Mouse (Mus musculus) neural tube, embryonic 11.5 days (tissue): ENCODE measurements at regions not wholly inside any gene's neighbourhood (a gene's known extent, or its start where the extent isn't known, plus 50 kb on each side); places are given as distances from the start of the nearest gene placed in this dataset.

Source experiments
- ATAC-seq: fragments of 200-750 bp; cut with Nextera tagmentation; 2 replicates; pipeline ENCODE4 v1.8.0; 2017; ENCODE audit warnings: moderate number of reproducible peaks, mild to moderate bottlenecking, moderate TSS enrichment, moderate library complexity; ENCODE audit not compliant: insufficient read depth, low FRiP score, low TSS enrichment
- DNase-seq: peaks from one replicate; pipeline ENCODE4 v3.0.0-alpha.2; 2015; ENCODE audit warnings: low spot score
- H3K27ac ChIP-seq: fragments of 300-500 bp; sonication (generic); 2 replicates; pipeline ENCODE4 v1.5.1; 2014; ENCODE audit warnings: low read depth, mild to moderate bottlenecking, low read length
- H3K27me3 ChIP-seq: fragments of 300-500 bp; sonication (generic); 2 replicates; pipeline ENCODE4 v1.6.1; 2014; ENCODE audit warnings: mild to moderate bottlenecking, low read length, mixed read lengths; ENCODE audit not compliant: control insufficient read depth, insufficient read depth
- H3K36me3 ChIP-seq: fragments of 300-500 bp; sonication (generic); 2 replicates; pipeline ENCODE4 v1.6.1; 2014; ENCODE audit warnings: mild to moderate bottlenecking, low read length, moderate library complexity, mixed read lengths; ENCODE audit not compliant: control insufficient read depth, insufficient read depth
- H3K4me1 ChIP-seq: fragments of 300-500 bp; sonication (generic); 2 replicates; pipeline ENCODE4 v1.6.1; 2014; ENCODE audit warnings: low read length, mixed read lengths; ENCODE audit not compliant: control insufficient read depth, insufficient read depth
- H3K4me2 ChIP-seq: fragments of 300-500 bp; sonication (generic); 2 replicates; pipeline ENCODE4 v1.6.1; 2014; ENCODE audit warnings: low read depth, mild to moderate bottlenecking, moderate library complexity
- H3K4me3 ChIP-seq: fragments of 300-500 bp; sonication (generic); 2 replicates; pipeline ENCODE4 v1.5.1; 2014; ENCODE audit warnings: low read depth, low read length
- H3K9ac ChIP-seq: fragments of 300-500 bp; sonication (generic); 2 replicates; pipeline ENCODE4 v1.6.1; 2014; ENCODE audit warnings: mild to moderate bottlenecking, low read length
- H3K9me3 ChIP-seq: fragments of 300-500 bp; sonication (generic); 2 replicates; pipeline ENCODE4 v1.6.1; 2016; ENCODE audit warnings: low read length; ENCODE audit not compliant: control insufficient read depth
- WGBS: fragments of 180-500 bp; shearing (Covaris S2); extraction: QIAGEN DNeasy Blood & Tissue Kit; methylation state at CpG from one replicate; pipeline ENCODE4 v1.1.7; 2014; 5-methylcytosine and 5-hydroxymethylcytosine counted together

GRCm38 (mm10) chr6:31090288-31090687 is 131.4 kb upstream of the Klf14 start:
- 89% methylated on average over 6 of the region's 6 CpGs for WGBS
- no peak for ATAC-seq

GRCm38 (mm10) chr6:31090791-31091190 is 131.9 kb upstream of the Klf14 start:
- Histone ChIP-seq H3K9me3 (no peaks in the 10 kb centered on the region), H3K36me3 (no peaks in the 10 kb centered on the region), H3K4me3 (no peak overlapping the region), H3K4me1 (peaks cover 7% of the 10 kb centered on the region; the same call in 1 of the 2 replicates), H3K27ac (no peak overlapping the region), H3K27me3 (no peaks in the 10 kb centered on the region), H3K9ac (no peak overlapping the region), H3K4me2 (no peak overlapping the region)
- ATAC-seq (no peak), DNase-seq (no peak)
- 83% methylated on average over 7 of the region's 7 CpGs for WGBS

More at GRCm38 (mm10) chr6:31090288-31090687, 131.4 kb upstream of the Klf14 start:
- no peak for DNase-seq
- Histone ChIP-seq H3K36me3 (no peaks in the 10 kb centered on the region), H3K9ac (no peak overlapping the region), H3K27me3 (no peaks in the 10 kb centered on the region), H3K9me3 (no peaks in the 10 kb centered on the region), H3K27ac (no peak overlapping the region), H3K4me3 (no peak overlapping the region), H3K4me2 (no peak overlapping the region), H3K4me1 (peaks cover 7% of the 10 kb centered on the region; the same call in 1 of the 2 replicates)

GRCm38 (mm10) chr6:31092324-31092723 is 133.4 kb upstream of the Klf14 start:
- Histone ChIP-seq H3K27ac (no peak overlapping the region), H3K9ac (no peak overlapping the region), H3K36me3 (no peaks in the 10 kb centered on the region), H3K4me3 (no peak overlapping the region), H3K4me1 (peaks cover 16% of the 10 kb centered on the region), H3K4me2 (no peak overlapping the region), H3K9me3 (no peaks in the 10 kb centered on the region), H3K27me3 (no peaks in the 10 kb centered on the region)
- ATAC-seq (no peak), DNase-seq (no peak)
- WGBS = 84% methylated on average over 6 of the region's 6 CpGs

- Histone ChIP-seq H3K36me3 (no peaks in the 10 kb centered on the region), H3K27ac (no peak overlapping the region), H3K4me2 (no peak overlapping the region), H3K4me3 (no peak overlapping the region), H3K9ac (no peak overlapping the region), H3K9me3 (no peaks in the 10 kb centered on the region), H3K27me3 (no peaks in the 10 kb centered on the region), H3K4me1 (peaks cover 16% of the 10 kb centered on the region)
- no peak for ATAC-seq
- no peak for DNase-seq
- WGBS = 84% methylated on average over 5 of the region's 5 CpGs
Measured at GRCm38 (mm10) chr6:31092760-31093159, 133.9 kb upstream of the Klf14 start.

- peak; percentile 44 for DNase-seq
- Histone ChIP-seq H3K27ac (0 out of 2 replicates have a peak overlapping the region, but pooled peaks have one; percentile 11), H3K9ac (no peak overlapping the region), H3K27me3 (no peaks in the 10 kb centered on the region), H3K4me1 (peaks cover 9% of the 10 kb centered on the region), H3K36me3 (no peaks in the 10 kb centered on the region), H3K9me3 (no peaks in the 10 kb centered on the region), H3K4me2 (no peak overlapping the region), H3K4me3 (no peak overlapping the region)
- WGBS = 54% methylated on average over 21 of the region's 21 CpGs
- ATAC-seq = no peak
Measured at GRCm38 (mm10) chr6:31095943-31096714, 137.3 kb upstream of the Klf14 start.

- H3K36me3 ChIP-seq = no peaks in the 10 kb centered on the region
- no peak overlapping the region for H3K9ac ChIP-seq
- DNase-seq (no peak), ATAC-seq (no peak)
- WGBS = 80% methylated on average over 6 of the region's 6 CpGs
- H3K9me3 ChIP-seq = no peaks in the 10 kb centered on the region
- no peak overlapping the region for H3K4me3 ChIP-seq
- H3K27ac ChIP-seq = 0 out of 2 replicates have a peak overlapping the region, but pooled peaks have one; percentile 11
- peaks cover 9% of the 10 kb centered on the region for H3K4me1 ChIP-seq
- H3K4me2 ChIP-seq = no peak overlapping the region
- no peaks in the 10 kb centered on the region for H3K27me3 ChIP-seq
Measured at GRCm38 (mm10) chr6:31096787-31097186, 137.9 kb upstream of the Klf14 start.

- Histone ChIP-seq H3K9me3 (no peaks in the 10 kb centered on the region), H3K27me3 (no peaks in the 10 kb centered on the region), H3K36me3 (no peaks in the 10 kb centered on the region), H3K9ac (no peak overlapping the region), H3K4me3 (no peak overlapping the region), H3K4me2 (no peak overlapping the region), H3K27ac (no peak overlapping the region), H3K4me1 (peaks cover 9% of the 10 kb centered on the region)
- WGBS = 89% methylated on average over 9 of the region's 9 CpGs
- ATAC-seq = no peak
- no peak for DNase-seq
Measured at GRCm38 (mm10) chr6:31097254-31097653, 138.4 kb upstream of the Klf14 start.

GRCm38 (mm10) chr6:31098106-31098505 is 139.2 kb upstream of the Klf14 start:
- Histone ChIP-seq H3K36me3 (no peaks in the 10 kb centered on the region), H3K4me1 (peaks cover 9% of the 10 kb centered on the region), H3K27me3 (no peaks in the 10 kb centered on the region), H3K9ac (no peak overlapping the region), H3K27ac (no peak overlapping the region), H3K4me2 (no peak overlapping the region), H3K9me3 (no peaks in the 10 kb centered on the region), H3K4me3 (no peak overlapping the region)
- 87% methylated on average over 5 of the region's 5 CpGs for WGBS
- no peak for ATAC-seq
- no peak for DNase-seq

- 77% methylated on average over 12 of the region's 12 CpGs for WGBS
- no peaks in the 10 kb centered on the region for H3K9me3 ChIP-seq
- H3K4me3 ChIP-seq = no peak overlapping the region
- no peak overlapping the region for H3K27ac ChIP-seq
- H3K4me2 ChIP-seq = no peak overlapping the region
- peaks cover 9% of the 10 kb centered on the region for H3K4me1 ChIP-seq
- no peaks in the 10 kb centered on the region for H3K36me3 ChIP-seq
- no peak overlapping the region for H3K9ac ChIP-seq
- no peaks in the 10 kb centered on the region for H3K27me3 ChIP-seq
- DNase-seq = no peak
- no peak for ATAC-seq
Measured at GRCm38 (mm10) chr6:31100084-31100579, 141.3 kb upstream of the Klf14 start.
